Mouse (Mus musculus): ENCODE data around the gene Sptlc2.
A peak's percentile ranks its signal among the peaks of the same experiment; 100 is the strongest.
"Not testable (repeated sequence)": the region's sequence is repeated elsewhere in the genome, so short reads cannot be mapped to it uniquely, and the experiment has no call there.

The Sptlc2 gene

DNA sequence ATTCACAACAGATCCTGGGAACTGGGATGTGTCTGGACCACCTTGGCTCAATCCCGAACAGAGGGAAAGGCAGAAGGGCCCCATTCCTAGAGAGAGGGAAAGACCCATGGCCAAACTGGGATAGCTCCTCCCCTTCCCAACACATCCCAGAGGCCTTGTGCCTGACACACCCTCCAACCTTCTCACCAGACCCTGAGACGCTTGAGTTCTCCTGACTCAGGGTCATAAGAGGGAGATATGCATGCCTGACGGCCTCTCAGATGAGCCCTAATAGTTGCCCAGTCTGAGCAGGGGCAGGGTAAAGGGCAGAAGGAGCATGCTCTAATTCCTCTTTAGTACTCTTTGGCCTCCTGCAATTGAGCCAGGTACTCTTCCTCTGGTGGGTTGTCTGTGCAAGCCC lies 108.8 kb downstream of the Sptlc2 start:
- DNase-seq (ENCODE audit: low read depth, low spot score), result no peak

DNA sequence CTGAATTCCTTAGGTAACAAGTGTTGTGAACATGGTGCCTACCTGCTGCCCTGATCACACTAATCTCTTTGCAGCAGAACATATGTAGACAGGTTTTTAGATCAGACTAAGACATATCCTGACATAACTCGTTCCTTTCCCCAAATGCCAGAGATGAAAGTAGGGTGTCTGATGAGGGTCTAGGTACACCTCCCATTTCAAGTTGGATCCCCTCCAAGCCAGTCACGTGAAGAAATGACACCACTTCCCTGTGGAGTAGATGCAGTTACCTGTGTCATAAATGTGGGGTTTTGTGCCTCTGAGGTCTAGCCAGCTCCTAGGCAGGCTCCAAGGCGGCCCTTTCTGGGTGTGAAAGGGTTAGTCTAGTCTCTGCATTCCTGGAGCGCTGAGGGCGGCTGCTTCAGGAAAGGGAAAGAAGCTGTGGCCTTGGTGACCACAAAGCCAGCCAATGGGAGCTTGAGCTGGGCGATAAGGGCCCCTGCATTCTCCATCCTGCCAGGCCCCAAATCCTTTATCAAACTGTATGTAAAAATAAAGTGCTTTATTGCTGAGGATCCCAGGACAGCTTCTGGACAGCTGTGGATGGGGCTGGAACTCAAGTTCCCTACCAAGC lies 109.9 kb downstream of the Sptlc2 start:
- DNase-seq (ENCODE audit: low read depth, low spot score), result no peak

DNA sequence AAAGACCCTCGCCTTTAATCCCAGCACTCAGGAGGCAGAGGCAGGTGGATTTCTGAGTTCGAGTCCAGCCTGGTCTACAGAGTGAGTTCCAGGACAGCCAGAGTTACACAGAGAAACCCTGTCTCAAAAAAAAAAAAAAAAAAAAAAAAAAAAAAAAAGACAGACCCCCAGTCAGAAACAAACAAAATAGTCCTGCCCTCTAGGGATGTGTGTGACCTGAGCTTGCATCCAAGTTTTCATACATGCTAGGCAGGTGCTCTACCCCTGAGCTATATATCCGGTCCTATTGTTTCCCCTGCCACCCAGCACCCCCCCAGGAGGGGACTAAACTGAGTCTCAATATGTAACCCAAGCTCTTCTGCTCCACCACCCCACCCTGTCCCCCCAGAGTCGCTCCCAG lies 110.9 kb downstream of the Sptlc2 start:
- not testable (repeated sequence) for DNase-seq (ENCODE audit: low read depth, low spot score)

DNA sequence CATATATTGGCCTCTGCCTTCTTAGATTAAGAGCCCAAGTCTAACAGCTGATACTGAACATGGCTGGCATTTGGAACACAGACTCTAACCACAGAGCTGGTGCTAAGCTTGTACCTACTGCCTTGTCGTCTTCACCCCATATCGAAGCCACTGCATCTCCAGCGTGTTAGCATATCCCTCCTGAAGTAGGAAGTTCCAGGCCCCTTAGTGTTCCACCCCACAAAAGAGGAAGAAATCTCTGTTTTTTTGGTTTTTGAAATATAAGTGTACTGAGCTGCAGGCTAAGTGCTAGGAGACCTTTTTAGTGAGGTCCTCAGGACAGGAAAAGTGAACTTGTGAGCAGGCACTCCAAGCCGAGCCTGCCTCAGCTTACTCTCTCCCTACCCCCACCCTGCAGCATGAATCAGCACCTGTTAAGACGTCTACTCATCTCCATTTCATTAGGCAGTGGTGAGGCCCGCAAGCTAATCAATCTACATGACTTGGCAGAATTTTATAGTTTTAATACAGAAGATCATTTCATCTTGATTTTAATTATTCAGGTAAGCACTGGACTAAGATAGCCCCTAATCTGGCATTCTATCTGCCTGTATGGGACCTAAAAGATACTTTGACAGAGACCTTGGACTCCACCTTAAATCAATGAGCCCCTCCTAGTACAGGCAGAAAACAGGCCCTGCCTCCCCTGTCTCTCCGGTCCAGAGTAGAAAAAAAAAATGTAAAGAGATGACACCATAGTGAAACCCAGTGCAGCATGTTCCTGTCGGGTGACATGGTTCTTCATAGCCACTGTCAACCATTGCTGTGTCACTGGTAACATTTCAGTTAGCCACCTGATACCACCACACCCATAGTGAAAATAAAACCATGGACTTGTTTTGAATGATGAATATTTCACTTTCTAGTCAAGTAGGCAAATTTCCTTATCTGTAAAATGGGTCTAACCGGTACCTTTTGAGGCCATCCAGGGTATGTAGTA lies 113.0 kb downstream of the Sptlc2 start:
- DNase-seq (ENCODE audit: low read depth, low spot score), result no peak

DNA sequence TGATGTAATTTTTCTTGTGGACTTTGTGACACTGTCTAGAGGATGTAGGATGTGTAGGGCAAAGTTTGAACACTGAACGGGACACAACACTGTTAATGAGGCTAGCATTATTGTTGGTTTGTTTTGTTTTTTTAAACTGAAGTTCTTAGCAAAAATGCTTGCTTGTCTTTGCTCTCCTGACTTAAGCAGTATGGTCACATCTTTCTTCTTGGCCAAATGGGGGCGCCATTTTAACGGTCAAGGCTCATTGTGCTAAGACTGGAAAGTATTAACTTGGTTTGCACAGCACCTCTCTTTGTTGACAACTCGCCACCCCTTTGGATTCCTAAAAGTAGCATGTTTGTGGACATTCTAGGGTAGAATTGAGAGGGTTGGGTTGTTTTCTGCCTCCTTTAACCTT lies 120.5 kb downstream of the Sptlc2 start:
- peak; percentile 32 for DNase-seq (ENCODE audit: low read depth, low spot score)

- DNase-seq (ENCODE audit: low read depth, low spot score), result no peak
Observed at GRCm38 (mm10) chr12:87266827-87267603, 121.1 kb downstream of the Sptlc2 start.

GRCm38 (mm10) chr12:87266108-87266826 lies 121.9 kb downstream of the Sptlc2 start, which contains the start of the genes Vipas39 and Ahsa1:
Gene Vipas39 (minus strand): TSS chr12:87266256.
Gene Ahsa1 (plus strand): TSS chr12:87266479.
- DNase-seq (ENCODE audit: low read depth, low spot score), result peak; percentile 96

GRCm38 (mm10) chr12:87265444-87265843 lies 122.7 kb downstream of the Sptlc2 start:
- DNase-seq (ENCODE audit: low read depth, low spot score), result no peak

DNA sequence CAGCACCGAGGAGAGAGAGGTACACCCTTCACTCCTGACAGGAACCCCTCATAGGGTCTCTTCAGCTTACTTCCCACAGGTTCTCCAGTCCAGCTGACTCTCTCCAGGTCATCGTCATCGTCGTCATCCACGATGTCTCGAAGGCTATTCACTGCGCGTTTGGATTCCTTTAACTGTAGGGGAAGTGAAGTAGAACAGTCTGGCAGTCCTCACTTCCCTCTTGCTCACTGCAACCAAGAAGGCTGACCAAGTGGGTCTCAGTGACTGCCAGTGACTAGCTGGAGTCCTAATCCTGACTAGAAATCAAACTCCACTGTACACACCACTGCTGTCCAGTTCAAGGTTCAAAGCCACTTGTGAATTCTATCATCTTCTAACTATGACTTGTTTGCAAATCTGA lies 127.6 kb downstream of the Sptlc2 start:
- no peak for DNase-seq (ENCODE audit: low read depth, low spot score)

- DNase-seq (ENCODE audit: low read depth, low spot score), result peak; percentile 17
Observed at GRCm38 (mm10) chr12:87256629-87257028, 131.5 kb downstream of the Sptlc2 start.

Data from CD4-positive helper T cell, adult 2 months (primary cell).